Mouse (Mus musculus) forebrain, embryonic 16.5 days (tissue): Measurements from ENCODE around the gene Zc3h15. TPM values are rescaled to one million over a fixed set of nuclear protein-coding genes. Genes with fewer than 3 reads are reported as not detected.
A peak's percentile ranks its signal among the peaks of the same experiment; 100 is the strongest.

Experiments
- ATAC-seq: fragments of 200-750 bp; cut with Nextera tagmentation; 2 replicates; pipeline ENCODE4 v1.8.0; 2017; ENCODE audit warnings: mild to moderate bottlenecking, moderate library complexity
- H3K27ac ChIP-seq: fragments of 300-500 bp; sonication (generic); 2 replicates; pipeline ENCODE4 v1.5.1; 2014; ENCODE audit warnings: low read length, control low read depth
- H3K27me3 ChIP-seq: fragments of 300-500 bp; sonication (generic); replicated peaks from 2 replicates; pipeline ENCODE4 v1.6.1; 2014; ENCODE audit warnings: low read length; ENCODE audit not compliant: control insufficient read depth, insufficient read depth
- H3K36me3 ChIP-seq: fragments of 300-500 bp; sonication (generic); 2 replicates; pipeline ENCODE4 v1.6.1; 2014; ENCODE audit not compliant: control insufficient read depth, insufficient read depth
- H3K4me1 ChIP-seq: fragments of 300-500 bp; sonication (generic); replicated peaks from 2 replicates; pipeline ENCODE4 v1.6.1; 2014; ENCODE audit warnings: low read length; ENCODE audit not compliant: control insufficient read depth, insufficient read depth
- H3K4me2 ChIP-seq: fragments of 300-500 bp; sonication (generic); 2 replicates; pipeline ENCODE4 v1.6.1; 2014; ENCODE audit warnings: mild to moderate bottlenecking, low read length, control low read depth
- H3K4me3 ChIP-seq: fragments of 300-500 bp; sonication (generic); replicated peaks from 2 replicates; pipeline ENCODE4 v1.5.1; 2014; ENCODE audit warnings: mild to moderate bottlenecking, low read length, control low read depth
- H3K9ac ChIP-seq: fragments of 300-500 bp; sonication (generic); replicated peaks from 2 replicates; pipeline ENCODE4 v1.6.1; 2014; ENCODE audit warnings: low read depth, low read length, control low read depth
- H3K9me3 ChIP-seq: fragments of 300-500 bp; sonication (generic); 2 replicates; pipeline ENCODE4 v1.6.1; 2016; ENCODE audit warnings: low read length; ENCODE audit not compliant: control insufficient read depth
- whole genome bisulfite sequencing: fragments of 180-500 bp; shearing (Covaris S2); extraction: QIAGEN DNeasy Blood & Tissue Kit; methylation state at CpG from one replicate; pipeline ENCODE4 v1.1.7; 2014; 5-methylcytosine and 5-hydroxymethylcytosine counted together
- polyA plus RNA-seq: library from polyadenylated mRNA; unstranded; fragments of >200 nt; fragmentation: Nextera tagmentation; extraction: Ambion mirVana; gene quantifications from 2 replicates; pipeline ENCODE4 v1.2.1, GENCODE M21; 2015

Gene Zc3h15
- polyA plus RNA-seq = 171 and 174 TPM in 2 replicates

DNA sequence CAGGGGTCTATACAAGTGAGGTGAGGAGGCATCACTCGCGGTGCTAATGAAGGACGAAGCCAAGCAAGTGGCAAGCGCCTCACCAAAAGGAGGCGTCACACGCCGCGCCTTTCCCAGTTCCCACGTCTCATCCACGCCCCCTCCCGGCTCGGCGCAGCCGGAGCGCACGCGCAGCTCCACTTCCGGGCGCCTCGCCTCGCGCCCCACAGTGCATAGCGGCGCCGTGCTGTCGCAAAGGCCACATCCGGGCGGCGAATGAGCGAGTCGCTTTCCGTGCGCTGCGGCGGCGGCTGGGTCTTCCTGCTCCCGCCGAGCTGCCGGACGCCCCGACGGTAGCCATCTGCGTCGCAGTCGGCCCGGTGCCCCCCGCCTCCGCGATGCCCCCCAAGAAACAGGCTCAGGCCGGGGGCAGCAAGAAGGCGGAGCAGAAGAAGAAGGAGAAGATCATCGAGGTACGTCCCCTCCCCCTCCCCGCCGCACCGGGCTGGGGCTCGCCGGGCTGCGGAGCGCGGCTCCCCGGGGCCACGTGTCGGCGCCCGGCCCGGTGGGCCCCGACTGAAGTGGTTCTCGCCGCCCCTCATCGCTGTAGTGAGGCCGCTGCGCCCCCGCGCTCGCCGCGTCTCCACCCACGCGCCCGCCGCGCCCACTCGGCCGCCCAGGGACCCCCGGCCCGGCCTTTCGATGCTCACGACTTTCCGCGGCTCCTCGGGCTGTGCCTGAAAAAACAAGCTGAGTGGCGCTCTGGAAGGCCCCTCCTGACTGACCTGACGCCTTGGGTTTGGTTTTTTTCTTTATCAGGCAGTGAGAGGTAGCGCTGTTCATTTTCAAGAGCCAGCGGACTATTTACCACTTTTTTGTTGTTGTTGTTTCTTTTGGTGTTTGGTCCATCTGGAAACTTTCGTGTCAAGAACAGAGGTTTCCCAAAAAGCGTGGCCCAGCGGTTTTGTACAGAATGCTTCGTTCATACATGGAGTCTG lies at the start of gene Zc3h15:
Gene Zc3h15, plus strand, starts transcription at position 160 of the 977 bp plus-strand sequence.
- ATAC-seq = peak; percentile 100
- H3K27ac ChIP-seq = peak within 1 kb of the TSS; percentile 90
- no peaks in the 10 kb centered on the region for H3K36me3 ChIP-seq
- H3K4me1 ChIP-seq = peaks cover 16% of the 10 kb centered on the region
- H3K4me3 ChIP-seq = peak within 1 kb of the TSS; percentile 100
- H3K27me3 ChIP-seq = no peaks in the 10 kb centered on the region
- no peaks in the 10 kb centered on the region for H3K9me3 ChIP-seq
- H3K9ac ChIP-seq = peak within 1 kb of the TSS; percentile 97
- WGBS = under 1% methylated on average over 90 of the region's 100 CpGs
- H3K4me2 ChIP-seq = peak within 1 kb of the TSS; percentile 85

DNA sequence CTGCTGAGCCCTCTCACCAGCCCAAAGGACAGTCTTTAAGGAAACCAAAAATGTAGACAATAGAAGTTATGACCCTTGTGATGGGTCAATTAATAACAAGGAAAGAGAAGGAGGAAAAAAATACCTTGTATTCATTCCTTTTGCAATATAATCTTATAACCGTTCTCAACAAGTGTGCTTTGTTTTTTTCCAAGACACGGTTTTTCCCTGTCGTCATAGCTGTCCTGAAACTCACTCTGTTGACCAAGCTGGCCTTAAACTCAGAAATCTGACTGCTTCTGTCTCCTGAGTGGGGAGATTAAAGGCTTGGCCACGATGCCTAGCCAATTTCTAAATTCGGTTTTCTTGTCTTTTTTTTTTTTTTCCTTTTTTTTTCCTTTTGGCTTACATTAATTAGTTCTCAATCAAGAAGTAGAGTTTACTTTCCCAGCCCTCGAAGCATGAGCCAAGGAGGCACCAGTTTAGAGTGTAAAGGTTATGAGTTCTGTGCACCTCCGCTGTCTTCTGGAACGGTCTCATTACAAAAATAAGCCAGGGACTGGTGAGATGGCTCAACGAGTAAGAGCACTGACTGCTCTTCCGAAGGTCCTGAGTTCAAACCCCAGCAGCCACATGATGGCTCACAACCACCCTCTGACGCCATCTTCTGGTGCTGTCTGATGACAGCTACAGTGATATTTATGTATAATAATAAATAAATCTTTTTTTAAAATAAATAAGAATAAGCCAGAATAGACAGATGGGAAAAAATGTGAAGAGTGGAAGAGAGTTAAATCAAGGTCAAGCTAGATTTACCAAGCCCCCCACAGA lies 23.5 kb upstream of the Zc3h15 start:
- ATAC-seq = no peak
- Histone ChIP-seq H3K27ac (no peak overlapping the region), H3K4me3 (no peak overlapping the region), H3K9ac (no peak overlapping the region), H3K9me3 (no peaks in the 10 kb centered on the region), H3K4me1 (no peaks in the 10 kb centered on the region), H3K27me3 (no peaks in the 10 kb centered on the region), H3K36me3 (no peaks in the 10 kb centered on the region), H3K4me2 (no peak overlapping the region)
- WGBS = 90% methylated on average over 11 of the region's 11 CpGs

DNA sequence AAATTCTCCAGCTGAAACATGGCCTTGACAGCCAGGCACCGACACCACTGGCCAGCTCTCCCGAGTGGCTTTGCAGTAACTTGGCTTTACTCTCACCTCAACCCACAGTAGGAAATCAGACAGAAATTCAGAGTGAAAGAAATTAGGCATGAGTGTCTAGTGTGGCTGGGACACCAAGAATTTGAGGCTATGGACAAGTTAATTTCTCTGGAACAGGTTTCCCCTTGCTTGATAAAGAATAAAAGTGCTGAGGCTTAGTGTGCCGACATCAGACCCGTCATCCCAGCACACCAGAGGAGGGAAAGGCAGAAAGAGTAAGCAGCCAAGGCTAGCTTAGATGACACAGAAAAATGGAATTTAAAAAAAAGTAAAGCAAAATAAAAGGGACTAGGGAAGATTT lies 22.7 kb upstream of the Zc3h15 start:
- Histone ChIP-seq H3K9ac (no peak overlapping the region), H3K4me1 (no peaks in the 10 kb centered on the region), H3K4me3 (no peak overlapping the region), H3K4me2 (no peak overlapping the region), H3K9me3 (no peaks in the 10 kb centered on the region), H3K27me3 (no peaks in the 10 kb centered on the region), H3K27ac (no peak overlapping the region), H3K36me3 (no peaks in the 10 kb centered on the region)
- WGBS = 90% methylated on average over 4 of the region's 4 CpGs
- no peak for ATAC-seq

DNA sequence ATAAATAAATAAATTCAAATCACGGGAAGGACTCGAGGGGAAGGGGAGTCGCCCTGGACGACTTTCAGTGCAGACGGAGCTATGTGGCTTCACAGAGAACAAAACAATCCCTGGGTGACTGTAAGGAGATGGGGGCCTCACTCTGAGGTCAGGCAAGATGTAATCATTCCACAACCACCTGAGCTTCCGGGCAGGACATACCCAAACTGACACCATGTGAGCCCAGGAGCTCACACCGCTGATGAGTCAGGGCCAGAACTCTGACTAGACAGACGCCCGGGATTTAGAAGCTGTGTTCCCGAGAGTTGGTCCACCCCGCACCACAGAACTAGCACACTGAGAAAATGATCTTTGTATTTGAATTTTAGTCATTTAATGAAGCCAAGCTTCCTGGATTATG lies 21.4 kb upstream of the Zc3h15 start:
- ATAC-seq = no peak
- H3K4me2 ChIP-seq = no peak overlapping the region

DNA sequence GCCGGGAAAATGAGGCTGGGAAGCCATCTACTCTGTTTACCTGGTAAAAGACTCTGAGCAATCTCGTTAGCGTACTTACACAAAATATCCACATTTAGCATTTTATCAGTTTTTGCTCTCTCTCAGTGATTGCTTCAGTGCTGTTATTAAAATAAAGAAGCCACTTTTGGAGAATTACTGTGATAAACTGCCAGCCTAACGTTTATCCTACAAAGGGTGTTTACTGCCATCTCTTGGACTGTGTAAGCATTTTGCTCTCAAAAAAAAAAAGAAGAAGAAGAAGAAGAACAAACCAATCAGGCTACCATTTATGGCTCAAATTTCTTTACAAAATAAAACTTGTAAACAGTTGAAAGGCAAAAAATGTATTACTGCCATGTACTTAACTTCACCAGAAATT lies 20.2 kb upstream of the Zc3h15 start:
- H3K9ac ChIP-seq = no peak overlapping the region
- no peaks in the 10 kb centered on the region for H3K27me3 ChIP-seq
- H3K9me3 ChIP-seq = no peaks in the 10 kb centered on the region
- no peak for ATAC-seq
- no peak overlapping the region for H3K4me3 ChIP-seq
- no peak overlapping the region for H3K4me2 ChIP-seq
- H3K36me3 ChIP-seq = no peaks in the 10 kb centered on the region
- no peak overlapping the region for H3K27ac ChIP-seq
- WGBS = 44% methylated on average over 4 of the region's 4 CpGs
- no peaks in the 10 kb centered on the region for H3K4me1 ChIP-seq

More for the DNA sequence above, 21.4 kb upstream of the Zc3h15 start:
- no peak overlapping the region for H3K4me3 ChIP-seq
- H3K9me3 ChIP-seq = no peaks in the 10 kb centered on the region
- WGBS = 46% methylated on average over 11 of the region's 11 CpGs
- H3K36me3 ChIP-seq = no peaks in the 10 kb centered on the region
- no peak overlapping the region for H3K27ac ChIP-seq
- H3K4me1 ChIP-seq = no peaks in the 10 kb centered on the region
- no peaks in the 10 kb centered on the region for H3K27me3 ChIP-seq
- H3K9ac ChIP-seq = no peak overlapping the region

DNA sequence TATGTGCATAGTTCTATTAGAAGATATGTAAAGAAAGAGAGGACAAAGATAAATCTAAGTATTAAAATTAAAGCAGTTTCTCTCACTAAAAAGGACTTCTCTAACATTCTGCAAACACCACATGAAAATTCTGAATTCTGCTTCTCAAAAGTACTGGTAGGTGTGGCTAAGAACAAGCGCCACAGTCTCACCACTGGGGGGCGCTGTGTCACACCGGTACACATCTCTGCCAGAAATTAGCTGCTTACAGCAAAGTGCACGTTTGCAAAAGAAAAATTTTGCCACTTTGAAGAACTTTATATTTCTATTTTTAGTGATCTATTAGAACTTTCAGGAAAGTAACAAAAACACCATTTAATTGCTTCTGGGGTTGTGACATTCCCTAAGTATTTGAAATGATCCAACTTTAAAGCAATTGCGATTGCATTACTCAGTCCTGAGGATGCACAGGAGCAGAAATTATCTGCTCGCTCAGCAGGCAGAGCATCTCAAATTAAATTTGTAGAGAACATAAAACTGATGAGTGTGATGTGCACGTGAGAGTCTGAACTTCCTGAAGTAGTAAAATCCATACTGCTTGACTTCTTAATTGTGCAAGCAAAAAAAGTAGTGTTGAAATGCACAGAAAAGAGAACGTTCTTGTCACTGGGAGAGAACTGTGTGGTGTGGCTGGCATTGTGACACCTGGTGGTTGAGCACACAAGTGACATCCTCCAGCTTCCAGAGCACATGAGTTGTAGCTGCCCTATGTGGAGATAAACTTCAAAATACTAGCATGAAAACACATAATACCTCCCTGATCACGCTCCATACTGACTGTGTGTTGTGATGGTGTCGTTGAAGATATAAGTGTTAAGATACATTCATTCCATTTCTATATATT lies 18.8 kb upstream of the Zc3h15 start:
- no peaks in the 10 kb centered on the region for H3K9me3 ChIP-seq
- H3K9ac ChIP-seq = no peak overlapping the region
- no peak overlapping the region; the same call in 1 of the 2 replicates for H3K4me2 ChIP-seq
- no peak overlapping the region for H3K27ac ChIP-seq
- H3K27me3 ChIP-seq = no peaks in the 10 kb centered on the region
- no peak overlapping the region for H3K4me3 ChIP-seq
- H3K36me3 ChIP-seq = no peaks in the 10 kb centered on the region
- H3K4me1 ChIP-seq = no peaks in the 10 kb centered on the region
- 29% methylated on average over 10 of the region's 10 CpGs for WGBS
- peak; percentile 49; the same call in 1 of the 2 replicates for ATAC-seq

DNA sequence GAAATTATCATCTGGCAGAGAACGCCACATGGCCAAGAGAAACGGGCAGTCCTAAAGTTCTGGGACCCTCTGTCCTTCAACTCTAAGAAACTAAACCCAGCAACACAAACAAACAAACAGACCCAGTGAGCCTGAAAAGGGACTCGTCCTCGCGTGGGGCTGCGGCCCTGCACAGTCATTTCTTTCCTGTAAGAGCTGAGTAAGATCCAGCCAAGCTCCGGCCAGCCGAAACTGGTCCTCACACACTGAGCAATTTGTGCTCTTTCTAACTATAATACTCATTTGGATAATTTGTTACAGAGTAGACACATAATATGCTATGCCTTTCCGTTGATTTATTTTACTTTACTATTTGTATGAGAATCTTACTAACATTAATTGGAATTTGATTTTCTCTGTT lies 17.4 kb upstream of the Zc3h15 start:
- no peaks in the 10 kb centered on the region for H3K4me1 ChIP-seq
- H3K4me2 ChIP-seq = no peak overlapping the region
- 84% methylated on average over 9 of the region's 9 CpGs for WGBS
- no peak for ATAC-seq
- H3K4me3 ChIP-seq = no peak overlapping the region
- no peak overlapping the region for H3K9ac ChIP-seq
- H3K9me3 ChIP-seq = no peaks in the 10 kb centered on the region
- H3K36me3 ChIP-seq = no peaks in the 10 kb centered on the region
- no peak overlapping the region for H3K27ac ChIP-seq
- H3K27me3 ChIP-seq = no peaks in the 10 kb centered on the region

DNA sequence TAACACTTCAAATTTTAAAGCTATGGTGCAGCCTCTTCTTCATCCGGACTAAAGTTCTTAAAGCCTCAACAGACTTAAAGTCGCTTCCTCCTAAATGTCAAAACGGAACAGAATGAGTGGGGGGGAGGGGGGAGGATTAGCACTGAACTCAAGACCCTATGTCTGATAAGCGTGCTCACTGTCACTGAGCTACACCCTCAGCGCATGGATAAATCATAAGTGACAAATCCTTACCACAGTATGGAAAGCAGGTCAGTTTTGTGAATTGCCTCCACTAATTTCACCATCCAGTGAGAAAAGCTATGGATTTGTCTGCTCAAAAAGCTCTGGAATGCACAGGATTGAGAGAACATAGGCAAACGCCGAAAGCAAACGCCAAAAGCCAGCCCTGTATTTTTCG lies 16.7 kb upstream of the Zc3h15 start:
- no peaks in the 10 kb centered on the region for H3K36me3 ChIP-seq
- no peaks in the 10 kb centered on the region for H3K9me3 ChIP-seq
- no peak overlapping the region for H3K9ac ChIP-seq
- H3K27me3 ChIP-seq = no peaks in the 10 kb centered on the region
- no peaks in the 10 kb centered on the region for H3K4me1 ChIP-seq
- no peak overlapping the region for H3K27ac ChIP-seq
- no peak for ATAC-seq
- 68% methylated on average over 9 of the region's 9 CpGs for WGBS
- no peak overlapping the region for H3K4me3 ChIP-seq
- H3K4me2 ChIP-seq = no peak overlapping the region
